Mouse (Mus musculus): ENCODE results near the gene Wdpcp. TPM values are rescaled to one million over a fixed set of nuclear protein-coding genes. Genes with fewer than 3 reads are reported as not detected.

The Wdpcp gene
- polyA plus RNA-seq, 1 experiment = 2.6 TPM

DNA sequence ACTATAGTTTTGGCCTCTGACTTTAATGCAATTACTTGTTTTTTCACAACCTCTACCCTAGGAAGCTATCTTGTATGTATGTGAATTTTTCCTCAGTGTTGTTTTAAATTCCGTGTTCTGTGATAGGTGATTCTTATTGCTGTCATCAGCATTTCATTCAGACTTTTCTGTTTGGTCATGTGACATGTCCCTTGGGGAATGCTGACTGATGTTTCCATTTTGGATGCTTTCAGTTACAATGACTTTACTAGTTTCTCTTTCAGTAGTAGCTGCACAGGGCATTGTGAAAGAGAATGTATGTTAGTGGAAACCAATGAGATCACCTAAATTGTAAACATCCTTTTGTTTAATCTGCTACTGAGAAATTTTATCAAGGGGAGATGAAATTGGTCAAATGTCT is 154.3 kb downstream of the Wdpcp start:
- Histone ChIP-seq H3ac (ENCODE audit: control insufficient read depth, insufficient read length, low read depth) (no peak overlapping the region), H3K4me3 (ENCODE audit: insufficient read depth, poor library complexity, severe bottlenecking) (no peak overlapping the region), H3K27me3 (ENCODE audit: control insufficient read depth, insufficient read depth, insufficient read length) (no peaks in the 10 kb centered on the region), H3K79me3 (ENCODE audit: low read depth) (no peaks in the 10 kb centered on the region), H3K36me3 (ENCODE audit: control insufficient read depth, insufficient read depth) (no peaks in the 10 kb centered on the region), H3K79me2 (ENCODE audit: control insufficient read depth, insufficient read depth) (no peaks in the 10 kb centered on the region)
- TF ChIP-seq MYOD1 (IDR thresholded peaks at IDR 0.05; ENCODE audit: control insufficient read depth, insufficient read length, low read depth) (no peak), USF1 (IDR thresholded peaks at IDR 0.05; ENCODE audit: low read depth) (no peak), MAX (IDR thresholded peaks at IDR 0.05) (no peak), FOSL1 (IDR thresholded peaks at IDR 0.05; ENCODE audit: insufficient read depth, low read length, poor library complexity, severe bottlenecking) (no peak), CEBPB (IDR thresholded peaks at IDR 0.05; ENCODE audit: low read depth) (no peak), MYOG (IDR thresholded peaks at IDR 0.05; ENCODE audit: control insufficient read depth, extremely low read depth, insufficient read length) (no peak), CTCF (IDR thresholded peaks at IDR 0.05; ENCODE audit: control insufficient read depth, insufficient read depth, insufficient read length) (no peak)

DNA sequence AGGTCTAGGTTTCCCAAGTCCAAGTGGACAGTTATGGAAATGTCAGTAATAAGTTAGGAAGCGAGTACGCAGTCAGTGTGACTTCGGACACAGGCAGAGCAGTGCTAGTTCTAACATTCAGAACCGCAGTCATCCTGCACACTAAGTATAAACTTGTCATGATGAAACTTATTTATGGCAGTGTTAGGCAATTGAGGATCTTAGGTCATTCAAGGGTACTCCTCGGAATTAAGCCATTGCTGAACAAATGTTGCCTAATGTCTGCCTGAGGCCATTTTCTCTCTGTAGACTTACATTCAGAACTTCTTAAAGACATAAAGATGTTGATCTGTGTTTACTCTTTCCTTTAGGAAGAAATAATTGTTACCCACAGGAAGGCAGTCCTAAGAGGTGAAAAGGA is 157.0 kb downstream of the Wdpcp start:
- H3K27me3 ChIP-seq (ENCODE audit: control insufficient read depth, insufficient read depth, insufficient read length) = no peaks in the 10 kb centered on the region
- H3K79me3 ChIP-seq (ENCODE audit: low read depth) = no peaks in the 10 kb centered on the region
- no peak overlapping the region for H3ac ChIP-seq (ENCODE audit: control insufficient read depth, insufficient read length, low read depth)
- H3K79me2 ChIP-seq (ENCODE audit: control insufficient read depth, insufficient read depth) = no peaks in the 10 kb centered on the region
- TF ChIP-seq MYOD1 (IDR thresholded peaks at IDR 0.05; ENCODE audit: control insufficient read depth, insufficient read length, low read depth) (no peak), CEBPB (IDR thresholded peaks at IDR 0.05; ENCODE audit: low read depth) (no peak), FOSL1 (IDR thresholded peaks at IDR 0.05; ENCODE audit: insufficient read depth, low read length, poor library complexity, severe bottlenecking) (no peak), CTCF (IDR thresholded peaks at IDR 0.05; ENCODE audit: control insufficient read depth, insufficient read depth, insufficient read length) (no peak), USF1 (IDR thresholded peaks at IDR 0.05; ENCODE audit: low read depth) (no peak), MAX (IDR thresholded peaks at IDR 0.05) (no peak), MYOG (IDR thresholded peaks at IDR 0.05; ENCODE audit: control insufficient read depth, extremely low read depth, insufficient read length) (no peak)
- no peaks in the 10 kb centered on the region for H3K36me3 ChIP-seq (ENCODE audit: control insufficient read depth, insufficient read depth)
- H3K4me3 ChIP-seq (ENCODE audit: insufficient read depth, poor library complexity, severe bottlenecking) = no peak overlapping the region

- no peaks in the 10 kb centered on the region for H3K27me3 ChIP-seq (ENCODE audit: control insufficient read depth, insufficient read depth, insufficient read length)
Measured at GRCm38 (mm10) chr11:21729961-21730360, 157.9 kb downstream of the Wdpcp start.

GRCm38 (mm10) chr11:21735272-21735671 is 163.2 kb downstream of the Wdpcp start:
- no peaks in the 10 kb centered on the region for H3K36me3 ChIP-seq (ENCODE audit: control insufficient read depth, insufficient read depth)

More at GRCm38 (mm10) chr11:21729961-21730360, 157.9 kb downstream of the Wdpcp start:
- Histone ChIP-seq H3K4me3 (ENCODE audit: insufficient read depth, poor library complexity, severe bottlenecking) (no peak overlapping the region), H3ac (ENCODE audit: control insufficient read depth, insufficient read length, low read depth) (no peak overlapping the region), H3K36me3 (ENCODE audit: control insufficient read depth, insufficient read depth) (no peaks in the 10 kb centered on the region), H3K79me3 (ENCODE audit: low read depth) (no peaks in the 10 kb centered on the region), H3K79me2 (ENCODE audit: control insufficient read depth, insufficient read depth) (no peaks in the 10 kb centered on the region)
- TF ChIP-seq CEBPB (IDR thresholded peaks at IDR 0.05; ENCODE audit: low read depth) = no peak
- no peak for TF ChIP-seq MYOD1 (IDR thresholded peaks at IDR 0.05; ENCODE audit: control insufficient read depth, insufficient read length, low read depth)
- TF ChIP-seq FOSL1 (IDR thresholded peaks at IDR 0.05; ENCODE audit: insufficient read depth, low read length, poor library complexity, severe bottlenecking) = no peak
- no peak for TF ChIP-seq MYOG (IDR thresholded peaks at IDR 0.05; ENCODE audit: control insufficient read depth, extremely low read depth, insufficient read length)
- TF ChIP-seq CTCF (IDR thresholded peaks at IDR 0.05; ENCODE audit: control insufficient read depth, insufficient read depth, insufficient read length) = no peak
- TF ChIP-seq USF1 (IDR thresholded peaks at IDR 0.05; ENCODE audit: low read depth) = no peak
- no peak for TF ChIP-seq MAX (IDR thresholded peaks at IDR 0.05)

GRCm38 (mm10) chr11:21749487-21749886 is 177.5 kb downstream of the Wdpcp start:
- no peak overlapping the region for H3K4me3 ChIP-seq (ENCODE audit: insufficient read depth, poor library complexity, severe bottlenecking)
- no peak overlapping the region for H3ac ChIP-seq (ENCODE audit: control insufficient read depth, insufficient read length, low read depth)
- no peaks in the 10 kb centered on the region for H3K79me2 ChIP-seq (ENCODE audit: control insufficient read depth, insufficient read depth)
- no peak for TF ChIP-seq CEBPB (IDR thresholded peaks at IDR 0.05; ENCODE audit: low read depth)
- H3K27me3 ChIP-seq (ENCODE audit: control insufficient read depth, insufficient read depth, insufficient read length) = no peaks in the 10 kb centered on the region
- no peaks in the 10 kb centered on the region for H3K36me3 ChIP-seq (ENCODE audit: control insufficient read depth, insufficient read depth)
- H3K79me3 ChIP-seq (ENCODE audit: low read depth) = no peaks in the 10 kb centered on the region

More at GRCm38 (mm10) chr11:21735272-21735671, 163.2 kb downstream of the Wdpcp start:
- Histone ChIP-seq H3ac (ENCODE audit: control insufficient read depth, insufficient read length, low read depth) (no peak overlapping the region), H3K4me3 (ENCODE audit: insufficient read depth, poor library complexity, severe bottlenecking) (no peak overlapping the region), H3K79me2 (ENCODE audit: control insufficient read depth, insufficient read depth) (no peaks in the 10 kb centered on the region), H3K27me3 (ENCODE audit: control insufficient read depth, insufficient read depth, insufficient read length) (no peaks in the 10 kb centered on the region), H3K79me3 (ENCODE audit: low read depth) (no peaks in the 10 kb centered on the region)
- TF ChIP-seq MYOG (IDR thresholded peaks at IDR 0.05; ENCODE audit: control insufficient read depth, extremely low read depth, insufficient read length) (no peak), USF1 (IDR thresholded peaks at IDR 0.05; ENCODE audit: low read depth) (no peak), MAX (IDR thresholded peaks at IDR 0.05) (no peak), CTCF (IDR thresholded peaks at IDR 0.05; ENCODE audit: control insufficient read depth, insufficient read depth, insufficient read length) (no peak), MYOD1 (IDR thresholded peaks at IDR 0.05; ENCODE audit: control insufficient read depth, insufficient read length, low read depth) (no peak), CEBPB (IDR thresholded peaks at IDR 0.05; ENCODE audit: low read depth) (no peak), FOSL1 (IDR thresholded peaks at IDR 0.05; ENCODE audit: insufficient read depth, low read length, poor library complexity, severe bottlenecking) (no peak)

DNA sequence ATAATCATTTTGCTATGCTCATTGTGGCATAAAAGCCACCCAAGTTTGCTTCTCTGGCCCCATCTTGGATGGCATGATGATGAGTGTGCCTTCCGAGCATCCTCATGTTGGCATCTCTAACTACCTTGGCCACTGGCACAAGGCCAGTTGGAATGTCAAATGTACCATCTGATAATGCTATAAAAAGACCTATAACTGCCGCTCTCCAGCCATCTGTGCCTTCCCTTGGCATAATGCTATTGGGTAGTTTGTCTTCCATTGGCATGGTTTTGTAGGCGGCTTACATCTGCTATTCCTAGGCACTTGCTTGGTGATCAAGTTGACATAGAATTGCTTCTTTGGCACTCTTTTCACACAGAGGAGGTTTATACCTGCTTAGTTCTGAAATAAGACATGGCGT is 191.2 kb downstream of the Wdpcp start:
- Histone ChIP-seq H3K27me3 (ENCODE audit: control insufficient read depth, insufficient read depth, insufficient read length) (no peaks in the 10 kb centered on the region), H3K36me3 (ENCODE audit: control insufficient read depth, insufficient read depth) (no peaks in the 10 kb centered on the region), H3K4me3 (ENCODE audit: insufficient read depth, poor library complexity, severe bottlenecking) (no peak overlapping the region), H3ac (ENCODE audit: control insufficient read depth, insufficient read length, low read depth) (no peak overlapping the region), H3K79me2 (ENCODE audit: control insufficient read depth, insufficient read depth) (no peaks in the 10 kb centered on the region), H3K79me3 (ENCODE audit: low read depth) (no peaks in the 10 kb centered on the region)
- TF ChIP-seq CEBPB (IDR thresholded peaks at IDR 0.05; ENCODE audit: low read depth) (no peak), MAX (IDR thresholded peaks at IDR 0.05) (no peak), FOSL1 (IDR thresholded peaks at IDR 0.05; ENCODE audit: insufficient read depth, low read length, poor library complexity, severe bottlenecking) (no peak), MYOD1 (IDR thresholded peaks at IDR 0.05; ENCODE audit: control insufficient read depth, insufficient read length, low read depth) (no peak)
